Mouse (Mus musculus) spleen, adult 2 months (tissue): ENCODE data around the gene Notch2. TPM values are rescaled to one million over a fixed set of nuclear protein-coding genes. Genes with fewer than 3 reads are reported as not detected.

ENCODE experiments used
- DNase-seq, 2 experiments: peaks; one replicate each; pipeline versions ENCODE4 v3.0.0 to v3.0.0-alpha.2; 2012 to 2021; ENCODE audit warnings: low spot score in 2 of 2, low read depth in 1 of 2
- H3K27ac ChIP-seq: fragments of 200-500 bp; 2 replicates; pipeline ENCODE4 v1.5.1; 2012; ENCODE audit warnings: low read length, inconsistent platforms; ENCODE audit not compliant: insufficient read depth
- H3K27me3 ChIP-seq: fragments of 200-500 bp; 2 replicates; pipeline ENCODE4 v1.6.1; 2012; ENCODE audit warnings: mild to moderate bottlenecking, moderate library complexity, low read length, inconsistent platforms; ENCODE audit not compliant: control insufficient read depth, insufficient read depth
- H3K36me3 ChIP-seq: fragments of 200-500 bp; 2 replicates; pipeline ENCODE4 v1.6.1; 2012; ENCODE audit warnings: mild to moderate bottlenecking, low read length, inconsistent platforms; ENCODE audit not compliant: control insufficient read depth, insufficient read depth
- H3K4me1 ChIP-seq: fragments of 200-500 bp; 2 replicates; pipeline ENCODE4 v1.6.1; 2011; ENCODE audit warnings: inconsistent platforms; ENCODE audit not compliant: control insufficient read depth, insufficient read depth, insufficient read length
- H3K4me3 ChIP-seq: fragments of 200-500 bp; 2 replicates; pipeline ENCODE4 v1.5.1; 2011; ENCODE audit warnings: mild to moderate bottlenecking, inconsistent platforms; ENCODE audit not compliant: insufficient read depth, insufficient read length; ENCODE audit errors: extremely low read depth
- CTCF ChIP-seq: fragments of 200-500 bp; IDR thresholded peaks from 2 replicates; pipeline ENCODE4 v1.5.1; 2011; ENCODE audit warnings: mild to moderate bottlenecking, inconsistent platforms; ENCODE audit not compliant: insufficient read depth, insufficient read length, insufficient replicate concordance; ENCODE audit errors: extremely low read depth
- POLR2A ChIP-seq: fragments of 200-500 bp; IDR thresholded peaks from 2 replicates; pipeline ENCODE4 v1.6.1; 2011; ENCODE audit warnings: low read depth, low read length, inconsistent platforms
- WGBS: fragments of 180-500 bp; shearing (Covaris S2); methylation state at CpG from one replicate; pipeline ENCODE4 v1.1.7; 2018; 5-methylcytosine and 5-hydroxymethylcytosine counted together
- polyA plus RNA-seq: library from polyadenylated mRNA; depleted of rRNA; stranded (reverse); fragments of >200 nt; gene quantifications from 2 replicates; pipeline ENCODE4 v1.2.3, GENCODE M21; 2012

Notch2 gene
- polyA plus RNA-seq, 1 experiment, result 45.7 TPM

- no peak for TF ChIP-seq CTCF
- no peak for TF ChIP-seq POLR2A
- Histone ChIP-seq H3K27me3 (no peaks in the 10 kb centered on the region), H3K4me1 (no peaks in the 10 kb centered on the region), H3K36me3 (peaks cover 56% of the 10 kb centered on the region), H3K4me3 (no peak overlapping the region), H3K27ac (no peak overlapping the region)
- 91% methylated on average over 14 of the region's 14 CpGs for WGBS
- DNase-seq, result peak in 1 of 2 experiments; percentile 1
These were observed 134.4 kb downstream of the Notch2 start for GRCm38 (mm10) chr3:98147706-98148105.

- Histone ChIP-seq H3K27ac (no peak overlapping the region), H3K4me3 (no peak overlapping the region), H3K27me3 (no peaks in the 10 kb centered on the region), H3K36me3 (peaks cover 36% of the 10 kb centered on the region), H3K4me1 (no peaks in the 10 kb centered on the region)
- DNase-seq, result no peak
- TF ChIP-seq CTCF (no peak), POLR2A (no peak)
- 92% methylated on average over 11 of the region's 11 CpGs for WGBS
These were observed 136.6 kb downstream of the Notch2 start for GRCm38 (mm10) chr3:98149881-98150280.

- H3K27me3 ChIP-seq, result no peaks in the 10 kb centered on the region
- 95% methylated on average over 10 of the region's 10 CpGs for WGBS
- peak in 1 of 2 experiments; percentile 1 for DNase-seq
- no peak overlapping the region for H3K27ac ChIP-seq
- TF ChIP-seq CTCF, result no peak
- no peak for TF ChIP-seq POLR2A
- no peaks in the 10 kb centered on the region for H3K4me1 ChIP-seq
- H3K36me3 ChIP-seq, result peaks cover 27% of the 10 kb centered on the region
- H3K4me3 ChIP-seq, result no peak overlapping the region
These were observed 137.7 kb downstream of the Notch2 start for GRCm38 (mm10) chr3:98151016-98151415.

GRCm38 (mm10) chr3:98153460-98153859 lies 140.1 kb downstream of the Notch2 start:
- TF ChIP-seq POLR2A, result no peak
- TF ChIP-seq CTCF, result no peak
- no peak for DNase-seq
- no peak overlapping the region for H3K27ac ChIP-seq
- peaks cover 3% of the 10 kb centered on the region; the same call in 1 of the 2 replicates for H3K4me1 ChIP-seq
- no peak overlapping the region for H3K4me3 ChIP-seq
- peaks cover 3% of the 10 kb centered on the region for H3K36me3 ChIP-seq
- H3K27me3 ChIP-seq, result no peaks in the 10 kb centered on the region

DNA sequence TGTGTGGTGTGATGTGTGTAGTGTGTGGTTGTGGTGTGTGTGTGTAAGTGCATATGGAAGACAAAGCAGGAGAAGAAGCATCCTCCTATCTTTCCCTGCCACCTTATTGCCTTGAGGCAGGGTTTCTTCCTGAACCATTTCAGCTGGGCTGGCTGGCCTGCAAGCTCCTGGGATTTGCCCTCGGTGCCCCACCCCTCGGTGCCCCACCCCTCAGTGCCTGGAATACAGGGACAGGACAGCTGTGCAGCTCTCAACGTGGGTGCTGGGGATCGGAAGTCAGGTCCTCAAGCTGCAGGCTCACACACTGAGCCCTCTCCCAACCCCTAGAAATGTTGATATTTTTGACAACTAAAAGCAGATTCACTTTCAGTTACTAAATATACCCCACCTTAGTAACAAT lies 142.8 kb downstream of the Notch2 start:
- TF ChIP-seq CTCF, result no peak
- TF ChIP-seq POLR2A, result no peak
- H3K27ac ChIP-seq, result no peak overlapping the region
- DNase-seq, result no peak
- H3K36me3 ChIP-seq, result no peaks in the 10 kb centered on the region
- no peak overlapping the region for H3K4me3 ChIP-seq
- WGBS, result 40% methylated on average over 4 of the region's 4 CpGs
- H3K4me1 ChIP-seq, result peaks cover 3% of the 10 kb centered on the region; the same call in 1 of the 2 replicates
- H3K27me3 ChIP-seq, result no peaks in the 10 kb centered on the region

DNA sequence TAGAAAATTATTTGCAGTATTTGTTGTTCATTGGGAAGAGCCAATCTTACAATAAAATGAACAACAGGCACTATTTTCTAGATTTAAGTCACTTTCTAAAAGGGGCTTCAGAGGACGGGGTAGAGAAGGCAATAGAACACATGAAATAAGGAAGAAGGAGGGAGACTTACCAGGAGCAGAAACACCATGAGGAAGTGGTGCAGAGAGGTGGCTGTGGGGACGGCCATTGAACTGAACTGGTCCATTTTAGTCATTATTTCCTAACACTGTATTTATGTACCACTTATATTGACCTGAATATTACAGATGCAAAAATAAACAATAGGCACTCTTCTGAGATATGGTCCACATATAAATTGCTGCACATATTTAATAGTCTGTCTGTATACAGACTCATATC lies 143.7 kb downstream of the Notch2 start:
- no peaks in the 10 kb centered on the region for H3K36me3 ChIP-seq
- no peak for DNase-seq
- 16% methylated on average over 2 of the region's 2 CpGs for WGBS
- peaks cover 3% of the 10 kb centered on the region; the same call in 1 of the 2 replicates for H3K4me1 ChIP-seq
- H3K27me3 ChIP-seq, result no peaks in the 10 kb centered on the region
- TF ChIP-seq CTCF, result no peak
- TF ChIP-seq POLR2A, result no peak
- no peak overlapping the region for H3K27ac ChIP-seq
- no peak overlapping the region for H3K4me3 ChIP-seq

- Histone ChIP-seq H3K36me3 (no peaks in the 10 kb centered on the region), H3K27ac (no peak overlapping the region), H3K4me3 (no peak overlapping the region), H3K4me1 (peaks cover 3% of the 10 kb centered on the region; the same call in 1 of the 2 replicates), H3K27me3 (no peaks in the 10 kb centered on the region)
- DNase-seq, result no peak
- WGBS, result 32% methylated on average over 2 of the region's 2 CpGs
- TF ChIP-seq CTCF (no peak), POLR2A (no peak)
These were observed 144.3 kb downstream of the Notch2 start for GRCm38 (mm10) chr3:98157585-98157984.
